Mouse (Mus musculus) lung, postnatal 10 days (tissue): ENCODE measurements around the gene Vps54.
"Not testable (repeated sequence)": the region's sequence is repeated elsewhere in the genome, so short reads cannot be mapped to it uniquely, and the experiment has no call there.

Experiments used
- DNase-seq: peaks from one replicate; pipeline ENCODE4 v3.0.0; 2021

The Vps54 gene

GRCm38 (mm10) chr11:21239021-21239661 lies at the start of gene Vps54:
Vps54 (plus strand) TSS chr11:21239281.
- peak; percentile 58 for DNase-seq

GRCm38 (mm10) chr11:21191821-21192220 lies 47.3 kb upstream of the Vps54 start:
- not testable (repeated sequence) for DNase-seq

DNA sequence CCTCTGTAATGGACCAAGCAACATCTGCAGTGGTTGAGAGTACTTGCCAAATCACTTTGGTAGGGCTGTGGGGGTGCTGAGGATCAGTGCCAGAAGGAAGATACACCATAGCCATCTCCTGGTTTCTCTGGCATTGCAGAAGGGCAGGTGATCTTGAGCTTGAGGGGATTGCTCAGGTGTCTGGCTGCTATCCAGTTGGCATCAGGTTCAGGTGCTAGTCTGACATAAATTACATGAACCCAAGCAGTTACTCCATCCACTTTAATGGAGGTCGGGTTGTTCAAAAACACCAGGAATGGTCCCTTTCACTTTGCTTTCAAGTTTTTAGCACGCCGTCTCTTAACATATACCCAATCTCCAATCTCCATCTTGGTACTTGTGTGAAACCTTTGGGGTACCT lies 44.2 kb upstream of the Vps54 start:
- no peak for DNase-seq

GRCm38 (mm10) chr11:21209046-21209445 lies 30.0 kb upstream of the Vps54 start:
- no peak for DNase-seq

DNA sequence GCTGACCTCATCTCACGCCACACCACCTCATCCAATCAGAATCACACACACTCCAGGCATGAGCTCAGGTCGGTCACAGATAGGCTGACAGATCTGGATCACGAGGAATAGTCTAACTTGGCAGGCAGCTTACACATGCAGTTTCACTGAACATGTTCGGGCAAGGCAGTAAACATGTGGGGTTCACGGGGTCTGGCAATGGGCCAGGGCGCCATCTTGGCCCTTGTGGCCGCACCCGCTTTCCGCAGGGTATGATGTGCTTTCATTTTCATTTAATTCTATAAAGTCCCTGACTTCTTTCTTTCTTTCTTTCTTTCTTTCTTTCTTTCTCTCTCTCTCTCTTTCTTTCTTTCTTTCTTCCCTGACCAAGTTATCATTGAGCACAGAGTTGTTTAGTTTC lies 29.4 kb upstream of the Vps54 start:
- DNase-seq, result not testable (repeated sequence)

- peak; percentile 39 for DNase-seq
Observed at GRCm38 (mm10) chr11:21217419-21217818, 21.7 kb upstream of the Vps54 start.

GRCm38 (mm10) chr11:21219281-21219680 lies 19.8 kb upstream of the Vps54 start:
- DNase-seq, result no peak

DNA sequence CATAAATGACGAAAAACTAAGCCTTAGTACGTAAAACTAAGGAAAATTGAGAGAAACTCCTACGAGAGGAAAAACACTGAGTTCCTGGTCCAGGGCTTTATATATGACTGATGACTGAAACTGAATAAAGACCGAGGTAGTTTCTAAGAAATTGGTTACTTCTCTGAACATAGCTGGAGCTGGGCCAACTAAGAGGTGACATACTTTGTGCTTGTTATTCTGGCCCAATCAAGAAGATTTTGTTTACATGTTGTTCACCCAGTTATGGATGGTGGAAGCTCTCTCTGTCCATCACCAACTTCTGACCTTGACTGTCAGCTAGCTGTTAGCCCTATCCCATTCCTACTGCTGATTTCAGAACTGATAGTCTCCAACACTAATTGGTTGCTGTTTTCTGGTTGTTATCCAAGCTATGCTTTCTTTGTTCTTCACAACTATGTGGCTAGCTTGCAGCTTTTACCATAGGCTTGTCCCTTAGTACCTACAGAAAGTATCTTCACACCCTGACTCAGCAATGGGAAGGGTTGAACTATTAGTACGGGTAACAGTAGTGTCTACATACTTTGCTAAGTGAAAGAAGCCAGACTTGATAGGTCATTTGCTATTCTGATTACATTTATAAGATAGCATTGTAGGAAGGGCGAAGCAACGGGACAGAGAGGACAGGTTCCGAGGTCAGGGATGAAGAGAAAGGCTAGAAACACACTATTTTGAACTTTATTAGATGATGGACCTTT lies 19.1 kb upstream of the Vps54 start:
- no peak for DNase-seq

GRCm38 (mm10) chr11:21220754-21221153 lies 18.3 kb upstream of the Vps54 start:
- DNase-seq, result no peak

DNA sequence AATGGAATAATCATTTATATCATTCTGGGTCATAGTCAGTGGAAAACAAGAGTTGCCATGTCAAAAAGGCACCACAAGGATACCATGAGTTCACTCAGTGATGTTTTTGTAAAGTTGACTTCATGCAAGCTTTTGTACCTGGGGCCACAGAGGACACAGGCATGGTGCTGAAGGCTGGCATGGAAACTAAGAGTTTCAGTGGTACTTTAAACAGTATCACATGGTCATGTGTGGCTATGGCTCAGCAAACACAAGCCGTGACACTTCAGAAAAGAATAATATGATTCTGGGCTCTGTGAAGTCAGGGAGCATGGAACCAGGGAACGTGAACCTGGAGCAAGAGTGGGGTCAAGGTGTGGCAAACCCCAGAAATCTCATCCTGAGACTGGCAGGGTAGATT lies 17.7 kb upstream of the Vps54 start:
- no peak for DNase-seq

- DNase-seq, result no peak
Observed at GRCm38 (mm10) chr11:21222606-21223207, 16.4 kb upstream of the Vps54 start.

GRCm38 (mm10) chr11:21223539-21223938 lies 15.5 kb upstream of the Vps54 start:
- DNase-seq, result no peak

DNA sequence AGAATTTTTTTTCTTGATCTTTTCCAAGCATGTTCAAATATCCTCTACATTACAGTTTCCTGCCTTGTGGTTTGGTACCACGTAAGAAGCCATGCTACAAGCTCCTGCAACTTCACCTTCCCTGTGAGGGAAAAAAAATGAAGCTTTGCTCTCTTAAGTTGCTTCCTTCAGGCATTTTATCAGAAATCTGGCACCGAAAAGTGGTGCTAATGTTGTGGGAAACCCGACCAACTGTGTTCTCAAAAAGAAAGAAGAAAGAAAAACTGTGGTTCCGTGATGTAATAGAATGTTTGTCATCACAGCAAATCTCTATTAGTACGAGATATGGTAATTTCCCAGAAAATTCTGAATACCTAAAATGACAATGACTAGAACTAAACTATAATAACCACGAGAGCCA lies 15.0 kb upstream of the Vps54 start:
- DNase-seq, result no peak

DNA sequence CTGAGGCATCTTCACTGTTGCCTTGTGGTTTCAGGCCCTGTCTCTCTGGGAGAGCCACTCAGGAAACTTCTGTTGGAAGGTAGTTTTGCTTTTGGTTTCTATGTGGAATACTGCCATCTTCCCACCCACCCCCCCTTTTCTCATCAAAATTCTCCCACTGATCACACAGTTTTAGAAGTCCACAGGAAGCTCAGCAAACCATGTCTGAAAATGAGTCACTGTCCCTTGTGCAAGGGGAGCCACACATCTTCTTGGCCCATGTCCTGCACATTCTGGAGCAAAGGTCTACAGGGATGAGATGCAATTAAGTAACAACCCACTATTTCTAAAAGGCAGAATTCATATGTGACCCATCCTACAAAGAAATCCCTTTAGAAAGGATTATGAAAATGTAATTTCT lies 14.6 kb upstream of the Vps54 start:
- DNase-seq, result no peak

DNA sequence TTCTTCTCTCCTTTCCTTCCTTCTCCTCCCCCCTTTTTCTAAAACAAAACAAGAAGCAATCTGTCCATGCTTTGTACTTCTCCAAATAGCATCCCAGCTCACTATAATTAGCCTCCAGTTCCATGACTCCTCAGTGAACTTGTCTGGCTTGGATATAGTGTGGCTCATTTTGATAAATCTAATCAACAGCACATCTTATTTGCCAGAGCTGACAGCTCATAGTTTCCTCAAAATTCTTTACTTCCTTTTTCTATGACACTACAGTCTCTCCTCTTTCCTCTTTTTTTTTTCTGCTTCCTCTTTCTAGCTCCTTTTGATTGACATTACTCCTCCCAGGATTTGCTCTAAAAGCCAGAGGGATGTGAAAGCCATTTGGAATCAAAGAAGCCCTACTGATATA lies 14.1 kb upstream of the Vps54 start:
- no peak for DNase-seq

- DNase-seq, result no peak
Observed at GRCm38 (mm10) chr11:21235381-21235780, 3.7 kb upstream of the Vps54 start.

- no peak for DNase-seq
Observed at GRCm38 (mm10) chr11:21235821-21236220, 3.3 kb upstream of the Vps54 start.

- no peak for DNase-seq
Observed at GRCm38 (mm10) chr11:21236996-21237395, 2.1 kb upstream of the Vps54 start.

DNA sequence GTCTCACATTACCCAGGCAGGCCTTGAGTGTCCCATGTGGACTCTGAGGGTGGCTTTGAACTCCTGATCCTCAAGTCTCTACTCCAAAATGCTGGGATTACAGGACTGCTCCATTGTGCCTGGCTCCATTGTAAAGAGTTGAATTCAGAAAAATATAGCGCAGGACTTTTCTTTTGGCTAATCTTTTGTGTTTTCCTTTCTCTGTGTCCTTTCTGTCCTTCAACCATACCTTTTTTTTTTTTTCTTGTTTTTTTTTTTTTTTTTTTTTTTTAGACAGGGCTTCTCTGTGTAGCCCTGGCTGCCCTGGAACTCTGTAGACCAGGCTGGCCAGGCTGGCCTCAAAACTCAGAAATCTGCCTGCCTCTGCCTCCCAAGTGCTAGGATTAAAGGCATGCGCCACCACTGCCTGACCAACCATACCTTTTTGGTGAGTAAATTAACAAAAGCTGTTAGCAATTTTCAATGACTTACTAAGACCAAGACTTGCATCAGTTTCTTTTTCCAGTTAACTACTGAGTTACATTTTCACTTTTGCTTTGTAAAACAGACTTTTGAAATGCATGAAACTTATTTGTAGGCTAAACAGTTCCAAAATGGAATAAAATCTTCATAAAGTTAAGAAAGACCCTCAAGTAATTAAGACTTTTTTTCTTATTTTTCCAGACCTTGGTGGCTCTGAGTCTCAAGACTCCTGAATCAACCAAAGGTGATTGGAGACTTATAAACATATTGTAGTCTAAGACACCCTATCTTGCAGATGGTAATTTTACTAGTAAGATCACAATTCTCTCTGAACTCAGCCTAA lies 1.4 kb upstream of the Vps54 start:
- DNase-seq, result no peak

GRCm38 (mm10) chr11:21238279-21239020 lies 631 bp upstream of the Vps54 start:
- peak; percentile 40 for DNase-seq

DNA sequence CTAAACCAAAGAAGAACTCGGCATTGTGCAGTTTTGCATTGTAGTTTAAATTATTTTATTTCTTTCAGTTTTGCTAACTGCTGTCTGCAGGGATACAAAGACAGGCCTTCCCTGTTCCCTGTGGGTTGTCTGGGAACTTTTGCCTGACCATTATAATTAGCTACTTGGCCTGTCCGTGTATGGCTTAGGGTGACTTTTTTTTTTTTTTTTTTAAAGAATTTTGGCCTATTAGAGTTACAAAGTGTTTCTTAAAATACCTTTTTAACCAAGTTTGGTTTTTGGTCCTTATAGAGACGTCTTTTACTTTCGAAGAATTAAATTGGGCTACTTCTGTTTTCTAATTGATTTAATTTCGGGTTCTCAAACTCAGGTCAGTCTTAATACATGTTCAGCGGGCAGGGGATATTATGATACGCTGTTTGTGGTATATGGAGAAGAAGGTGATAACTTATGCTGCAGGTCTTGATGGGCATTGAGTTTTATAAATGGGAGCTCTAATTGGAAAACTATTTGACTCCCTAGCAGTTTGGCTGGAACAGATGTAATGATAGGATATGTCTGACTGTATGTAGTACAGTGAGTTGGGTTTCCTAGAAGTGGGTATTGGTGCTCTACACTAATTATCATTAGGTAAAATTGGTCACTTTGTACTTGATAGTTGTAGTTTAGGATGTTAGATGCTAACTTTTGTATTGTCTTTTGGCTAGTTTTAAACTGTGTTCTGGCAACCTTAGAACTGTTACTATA lies 855 bp downstream of the Vps54 start:
- no peak for DNase-seq

GRCm38 (mm10) chr11:21241351-21241750 lies 2.3 kb downstream of the Vps54 start:
- no peak for DNase-seq
